Mouse (Mus musculus): ENCODE measurements around the gene Ldlrad3. TPM values are rescaled to one million over a fixed set of nuclear protein-coding genes. Genes with fewer than 3 reads are reported as not detected.

Ldlrad3 gene
- polyA plus RNA-seq, 1 experiment from 2014 or later, result 55.8 TPM

GRCm38 (mm10) chr2:102029682-102030081 is 156.5 kb downstream of the Ldlrad3 start:
- no peak overlapping the region for H3K4me3 ChIP-seq
- H3K4me1 ChIP-seq, result peaks cover 13% of the 10 kb centered on the region
- no peak for DNase-seq (ENCODE audit: low spot score)
- 83% methylated on average over 5 of the region's 5 CpGs for WGBS
- peak overlapping the region; percentile 34; the same call in 1 of the 2 replicates for H3K27ac ChIP-seq (replicated peaks)
- H3K27me3 ChIP-seq (ENCODE audit: low read depth, poor library complexity, severe bottlenecking), result no peaks in the 10 kb centered on the region
- no peaks in the 10 kb centered on the region for H3K9me3 ChIP-seq (replicated peaks)
- H3K36me3 ChIP-seq, result peaks cover 7% of the 10 kb centered on the region; the same call in 1 of the 2 replicates

DNA sequence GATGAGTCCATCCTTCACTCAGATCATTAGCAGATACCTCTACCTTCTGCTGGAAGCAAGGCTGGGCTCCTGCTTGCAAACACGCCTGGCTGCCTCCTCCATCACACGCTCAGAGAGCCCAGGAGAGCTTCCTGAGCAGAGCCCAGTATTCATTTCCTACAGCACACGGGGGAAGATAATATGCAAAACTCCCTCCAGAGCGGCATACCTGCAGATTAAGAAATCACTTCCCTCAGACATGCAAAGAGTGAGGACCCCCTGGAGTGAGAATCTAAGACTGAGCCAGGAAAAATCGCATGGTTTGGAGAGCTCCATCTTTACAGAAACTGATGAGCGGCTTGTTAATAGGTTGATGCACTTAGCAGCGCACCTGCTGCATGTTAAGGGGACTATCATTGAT is 158.9 kb downstream of the Ldlrad3 start:
- 86% methylated on average over 7 of the region's 7 CpGs for WGBS
- H3K9me3 ChIP-seq (replicated peaks), result no peaks in the 10 kb centered on the region
- DNase-seq (ENCODE audit: low spot score), result no peak
- no peak overlapping the region for H3K27ac ChIP-seq (replicated peaks)
- H3K36me3 ChIP-seq, result peaks cover 7% of the 10 kb centered on the region; the same call in 1 of the 2 replicates
- H3K4me3 ChIP-seq, result no peak overlapping the region
- peaks cover 4% of the 10 kb centered on the region; the same call in 1 of the 2 replicates for H3K4me1 ChIP-seq
- H3K27me3 ChIP-seq (ENCODE audit: low read depth, poor library complexity, severe bottlenecking), result no peaks in the 10 kb centered on the region

GRCm38 (mm10) chr2:102026156-102026555 is 160.0 kb downstream of the Ldlrad3 start:
- no peaks in the 10 kb centered on the region for H3K27me3 ChIP-seq (ENCODE audit: low read depth, poor library complexity, severe bottlenecking)
- H3K36me3 ChIP-seq, result peaks cover 7% of the 10 kb centered on the region; the same call in 1 of the 2 replicates
- H3K4me1 ChIP-seq, result peaks cover 15% of the 10 kb centered on the region
- no peak overlapping the region for H3K4me3 ChIP-seq
- no peak overlapping the region for H3K27ac ChIP-seq (replicated peaks)
- 90% methylated on average over 9 of the region's 9 CpGs for WGBS
- no peak for DNase-seq (ENCODE audit: low spot score)
- H3K9me3 ChIP-seq (replicated peaks), result no peaks in the 10 kb centered on the region

GRCm38 (mm10) chr2:102024483-102024882 is 161.7 kb downstream of the Ldlrad3 start:
- no peaks in the 10 kb centered on the region for H3K9me3 ChIP-seq (replicated peaks)
- H3K36me3 ChIP-seq, result peaks cover 7% of the 10 kb centered on the region; the same call in 1 of the 2 replicates
- no peak overlapping the region for H3K4me3 ChIP-seq
- no peak overlapping the region for H3K27ac ChIP-seq (replicated peaks)
- no peak for DNase-seq (ENCODE audit: low spot score)
- 97% methylated on average over 8 of the region's 8 CpGs for WGBS
- peaks cover 18% of the 10 kb centered on the region for H3K4me1 ChIP-seq
- H3K27me3 ChIP-seq (ENCODE audit: low read depth, poor library complexity, severe bottlenecking), result no peaks in the 10 kb centered on the region

GRCm38 (mm10) chr2:102021371-102022084 is 164.7 kb downstream of the Ldlrad3 start:
- WGBS, result 68% methylated on average over 11 of the region's 11 CpGs
- H3K36me3 ChIP-seq, result peaks cover 10% of the 10 kb centered on the region
- no peak overlapping the region for H3K4me3 ChIP-seq
- H3K27ac ChIP-seq (replicated peaks), result peak overlapping the region; percentile 75
- DNase-seq (ENCODE audit: low spot score), result no peak
- peaks cover 18% of the 10 kb centered on the region for H3K4me1 ChIP-seq
- no peaks in the 10 kb centered on the region for H3K9me3 ChIP-seq (replicated peaks)
- no peaks in the 10 kb centered on the region for H3K27me3 ChIP-seq (ENCODE audit: low read depth, poor library complexity, severe bottlenecking)

DNA sequence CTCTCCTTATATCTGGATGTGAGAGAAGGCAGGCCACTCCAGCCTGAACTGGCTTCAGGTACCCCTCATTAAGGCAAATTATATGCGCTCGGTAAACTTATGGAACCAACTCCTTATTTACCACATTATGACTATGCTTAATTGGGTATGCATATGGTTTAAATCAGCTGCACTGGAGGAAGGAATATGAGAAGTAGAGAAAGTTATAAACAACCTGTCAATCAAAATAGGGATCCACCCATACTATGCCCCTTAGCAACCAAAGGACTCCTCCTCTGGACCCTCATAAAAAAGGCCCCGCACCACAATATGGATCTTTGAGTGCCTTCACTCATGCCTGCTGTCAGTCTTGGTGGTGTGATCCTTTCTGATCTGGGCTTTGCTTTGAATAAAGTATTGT is 165.6 kb downstream of the Ldlrad3 start:
- Histone ChIP-seq H3K27me3 (ENCODE audit: low read depth, poor library complexity, severe bottlenecking) (no peaks in the 10 kb centered on the region), H3K27ac (replicated peaks) (no peak overlapping the region), H3K36me3 (peaks cover 5% of the 10 kb centered on the region), H3K9me3 (replicated peaks) (no peaks in the 10 kb centered on the region), H3K4me3 (no peak overlapping the region), H3K4me1 (peaks cover 18% of the 10 kb centered on the region)
- WGBS, result 95% methylated on average over 3 of the region's 3 CpGs
- no peak for DNase-seq (ENCODE audit: low spot score)

DNA sequence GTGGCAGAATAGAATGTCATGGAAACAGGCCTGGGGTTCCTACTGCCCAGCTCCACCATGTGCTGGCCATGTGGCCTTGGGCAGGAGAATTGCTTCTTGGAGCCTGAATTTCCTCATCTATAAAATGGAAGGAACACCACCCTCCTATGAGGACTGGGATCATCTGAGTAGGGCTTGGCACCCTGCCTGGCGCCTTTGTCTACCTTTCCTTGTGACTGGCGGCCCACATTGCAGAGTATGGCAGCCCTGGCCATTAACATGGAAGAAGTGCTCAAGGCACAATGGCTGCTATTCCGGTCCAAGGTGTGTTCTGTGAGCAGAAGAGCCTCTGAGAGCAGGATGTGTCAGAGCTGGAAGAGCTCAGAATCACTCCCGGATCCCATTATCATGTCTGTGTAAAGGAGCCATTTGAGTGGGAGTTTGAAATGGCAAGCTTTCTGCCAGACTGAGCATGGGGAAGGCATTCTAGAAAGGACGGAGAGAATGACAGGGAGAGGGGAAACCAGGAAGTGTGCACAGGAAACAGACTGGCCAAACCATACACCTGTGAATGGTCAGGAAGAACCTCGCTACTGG is 171.6 kb downstream of the Ldlrad3 start:
- Histone ChIP-seq H3K4me1 (peaks cover 6% of the 10 kb centered on the region; the same call in 1 of the 2 replicates), H3K27ac (replicated peaks) (peak overlapping the region; percentile 42; the same call in 1 of the 2 replicates)
- WGBS, result 91% methylated on average over 6 of the region's 6 CpGs

DNA sequence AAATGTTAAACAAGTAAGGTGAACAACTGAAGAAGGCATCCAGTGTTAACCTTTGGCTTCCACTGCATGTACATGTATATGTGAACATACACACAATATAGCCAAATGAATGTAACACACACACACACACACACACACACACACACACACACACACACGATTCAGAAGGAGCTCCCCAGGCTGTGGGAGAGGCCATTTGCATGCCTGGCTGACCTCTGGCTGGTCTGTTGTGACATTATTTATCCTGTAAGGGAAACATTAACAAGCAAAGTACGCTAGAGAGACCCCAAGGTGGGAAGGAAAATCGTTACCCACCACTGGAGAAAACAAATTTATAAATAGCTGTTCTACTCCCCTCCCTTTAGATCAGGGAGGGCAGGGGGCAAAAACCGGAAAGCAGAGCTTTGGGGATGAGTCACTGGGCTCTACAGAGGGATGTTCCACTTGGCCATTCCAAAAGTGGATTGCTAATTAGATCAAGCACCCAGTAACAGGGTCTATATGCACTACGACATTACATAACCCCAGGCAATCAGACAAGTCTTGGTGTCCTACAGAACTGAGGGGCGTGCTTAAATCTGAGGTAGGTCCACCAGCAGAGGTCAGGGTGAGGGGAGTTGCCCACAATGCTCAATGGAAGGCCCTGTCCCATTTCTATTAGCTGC is 174.7 kb downstream of the Ldlrad3 start:
- Histone ChIP-seq H3K27ac (replicated peaks) (0 out of 2 replicates have a peak overlapping the region, but pooled peaks have one; percentile 9), H3K4me3 (no peak overlapping the region), H3K36me3 (no peaks in the 10 kb centered on the region), H3K9me3 (replicated peaks) (no peaks in the 10 kb centered on the region), H3K27me3 (ENCODE audit: low read depth, poor library complexity, severe bottlenecking) (no peaks in the 10 kb centered on the region), H3K4me1 (peaks cover 37% of the 10 kb centered on the region)
- no peak for DNase-seq (ENCODE audit: low spot score)
- WGBS, result 87% methylated on average over 6 of the region's 6 CpGs

More for the DNA sequence above, 171.6 kb downstream of the Ldlrad3 start:
- Histone ChIP-seq H3K4me3 (no peak overlapping the region), H3K27me3 (ENCODE audit: low read depth, poor library complexity, severe bottlenecking) (no peaks in the 10 kb centered on the region), H3K9me3 (replicated peaks) (no peaks in the 10 kb centered on the region), H3K36me3 (peaks cover 5% of the 10 kb centered on the region; the same call in 1 of the 2 replicates)
- DNase-seq (ENCODE audit: low spot score), result no peak

DNA sequence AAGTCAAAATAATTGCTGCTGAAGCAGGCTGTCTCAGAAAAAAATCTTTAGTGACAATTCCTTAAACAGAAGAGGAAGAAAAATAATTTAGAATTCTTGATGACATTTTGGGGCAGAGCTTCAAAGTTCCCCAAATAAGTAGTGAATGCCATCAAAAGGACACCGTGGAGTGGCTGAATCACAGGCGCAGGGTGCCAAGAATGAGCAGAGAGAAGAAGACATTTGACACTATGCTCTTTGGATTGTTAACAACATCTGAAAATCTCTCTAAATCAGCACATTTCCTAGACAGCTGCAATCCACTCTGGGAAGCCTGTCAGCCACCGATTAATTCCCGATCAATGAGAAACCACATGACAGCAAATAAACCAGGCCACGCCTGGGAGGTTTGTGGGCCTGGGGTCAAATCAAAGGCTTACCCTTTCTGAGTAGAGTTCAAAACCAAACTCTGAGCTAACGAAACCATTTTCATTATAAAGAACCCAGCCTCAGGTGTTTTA is 176.4 kb downstream of the Ldlrad3 start:
- WGBS, result 75% methylated on average over 6 of the region's 6 CpGs
- Histone ChIP-seq H3K4me1 (peaks cover 53% of the 10 kb centered on the region), H3K27ac (replicated peaks) (peak overlapping the region; percentile 20; the same call in 1 of the 2 replicates)

DNA sequence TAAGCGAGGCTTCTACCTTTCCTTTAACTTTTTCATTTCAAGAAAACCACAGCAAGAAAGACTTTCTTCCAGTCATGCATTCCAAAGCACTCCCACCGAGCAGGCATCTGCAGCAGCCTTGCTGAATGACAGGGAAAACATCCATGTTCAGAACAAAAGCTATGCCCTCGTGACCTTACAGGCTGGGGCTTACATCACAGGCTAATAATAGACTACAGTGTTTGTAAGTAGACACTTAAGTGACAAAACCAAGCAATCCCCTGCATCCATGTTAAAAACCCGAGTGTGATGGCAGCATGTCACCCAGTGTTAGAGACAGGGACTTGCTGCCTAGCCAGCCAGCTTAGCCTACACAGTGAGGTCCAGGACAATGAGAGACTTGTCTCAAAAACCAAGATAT is 180.0 kb downstream of the Ldlrad3 start:
- peak; percentile 28 for DNase-seq (ENCODE audit: low spot score)
- H3K9me3 ChIP-seq (replicated peaks), result no peaks in the 10 kb centered on the region
- no peaks in the 10 kb centered on the region for H3K27me3 ChIP-seq (ENCODE audit: low read depth, poor library complexity, severe bottlenecking)
- WGBS, result 18% methylated on average over 4 of the region's 4 CpGs
- no peaks in the 10 kb centered on the region for H3K36me3 ChIP-seq
- H3K4me1 ChIP-seq, result peaks cover 87% of the 10 kb centered on the region
- H3K27ac ChIP-seq (replicated peaks), result peak overlapping the region; percentile 91
- H3K4me3 ChIP-seq, result no peak overlapping the region

More for the DNA sequence above, 176.4 kb downstream of the Ldlrad3 start:
- Histone ChIP-seq H3K36me3 (no peaks in the 10 kb centered on the region), H3K4me3 (no peak overlapping the region), H3K9me3 (replicated peaks) (no peaks in the 10 kb centered on the region), H3K27me3 (ENCODE audit: low read depth, poor library complexity, severe bottlenecking) (no peaks in the 10 kb centered on the region)
- no peak for DNase-seq (ENCODE audit: low spot score)

DNA sequence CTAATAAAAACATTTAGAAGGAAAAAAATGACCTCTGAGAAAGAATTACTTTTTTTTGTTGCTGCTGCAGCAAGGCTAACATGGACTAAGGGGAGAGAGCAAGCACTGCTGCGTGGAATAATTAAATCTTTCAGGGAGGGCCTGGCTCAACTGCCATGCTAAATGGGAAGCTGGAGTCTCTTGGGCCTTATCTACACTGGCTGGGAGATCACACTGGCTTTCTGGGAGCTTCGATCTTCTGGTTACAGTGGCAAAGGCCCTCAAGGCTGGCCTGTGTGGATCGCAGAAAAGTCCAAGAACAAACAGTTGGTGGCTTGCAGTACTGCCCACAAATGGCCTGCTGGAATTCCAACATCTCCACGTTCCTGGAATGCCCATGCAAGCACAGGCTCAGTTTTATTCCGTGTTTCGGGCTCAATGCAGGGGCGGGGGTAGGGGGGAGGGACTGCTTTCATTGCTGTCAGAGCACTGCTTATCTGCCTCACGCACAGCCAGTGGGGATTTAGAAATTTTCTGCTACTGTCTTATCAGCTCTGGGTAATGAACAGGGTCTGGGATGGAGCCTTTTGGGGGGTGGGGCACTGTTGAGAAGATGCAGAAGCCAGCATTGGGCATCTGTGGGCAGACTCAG is 180.7 kb downstream of the Ldlrad3 start:
- DNase-seq (ENCODE audit: low spot score), result no peak
- Histone ChIP-seq H3K27me3 (ENCODE audit: low read depth, poor library complexity, severe bottlenecking) (no peaks in the 10 kb centered on the region), H3K4me3 (no peak overlapping the region), H3K4me1 (peaks cover 88% of the 10 kb centered on the region), H3K9me3 (replicated peaks) (no peaks in the 10 kb centered on the region), H3K36me3 (no peaks in the 10 kb centered on the region), H3K27ac (replicated peaks) (peak overlapping the region; percentile 91)
- 44% methylated on average over 8 of the region's 8 CpGs for WGBS

DNA sequence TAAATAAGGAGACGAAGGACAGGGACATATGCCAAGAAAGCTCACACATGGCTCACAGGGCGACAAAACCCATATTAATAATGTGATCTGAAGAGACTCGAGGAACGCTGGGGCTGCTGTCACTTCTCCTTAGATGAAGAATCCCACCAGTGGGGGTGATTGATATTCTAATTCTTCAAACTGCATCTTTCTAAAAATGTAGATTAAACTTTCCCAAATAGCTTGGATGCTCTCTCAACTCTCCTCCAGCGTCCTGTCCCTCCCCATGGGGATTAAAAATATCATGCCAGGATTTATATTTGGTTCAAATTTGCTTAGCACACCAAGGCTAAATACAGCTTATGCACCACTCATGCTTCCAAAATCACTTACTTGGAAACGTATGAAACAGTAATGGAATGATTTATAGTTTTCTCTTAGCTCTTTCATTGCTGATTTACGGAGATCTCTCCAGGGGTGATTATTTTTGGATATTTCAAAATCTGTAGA is 182.4 kb downstream of the Ldlrad3 start:
- H3K9me3 ChIP-seq (replicated peaks), result no peaks in the 10 kb centered on the region
- H3K27ac ChIP-seq (replicated peaks), result peak overlapping the region; percentile 91
- DNase-seq (ENCODE audit: low spot score), result no peak
- H3K4me1 ChIP-seq, result peaks cover 87% of the 10 kb centered on the region
- H3K27me3 ChIP-seq (ENCODE audit: low read depth, poor library complexity, severe bottlenecking), result no peaks in the 10 kb centered on the region
- no peaks in the 10 kb centered on the region for H3K36me3 ChIP-seq
- WGBS, result 59% methylated on average over 7 of the region's 7 CpGs
- H3K4me3 ChIP-seq, result peak overlapping the region; percentile 30; the same call in 1 of the 2 replicates

All from midbrain, embryonic 10.5 days (tissue).